Mouse (Mus musculus): ENCODE measurements around the gene 4930404N11Rik. TPM values are rescaled to one million over a fixed set of nuclear protein-coding genes. Genes with fewer than 3 reads are reported as not detected.

The 4930404N11Rik gene
- polyA plus RNA-seq, 1 experiment from 2014 or later, result 0.86 TPM

DNA sequence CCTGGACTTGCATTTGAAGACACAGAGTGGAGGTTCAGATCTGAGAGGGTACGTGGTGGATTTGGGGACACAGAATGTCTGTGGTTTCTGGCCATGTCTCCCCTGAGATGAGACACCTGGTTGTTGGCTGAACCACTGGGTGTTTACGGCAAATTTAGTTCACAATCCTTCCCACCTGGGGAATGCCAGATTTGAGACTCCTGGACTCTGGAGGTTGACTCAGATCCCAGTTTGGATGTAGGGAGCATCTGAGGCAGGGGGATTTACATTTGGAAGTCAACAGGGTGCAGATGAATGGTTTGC is 11.7 kb upstream of the 4930404N11Rik start:
- H3K36me3 ChIP-seq (ENCODE audit: control insufficient read depth, insufficient read depth), result 0 out of 2 replicates have a peak, but pooled peaks cover 2% of the 10 kb centered on the region
- no peaks in the 10 kb centered on the region for H3K9me3 ChIP-seq (ENCODE audit: control insufficient read depth, low read length)
- H3K4me1 ChIP-seq (replicated peaks; ENCODE audit: control insufficient read depth, insufficient read depth, low read length), result peaks cover 24% of the 10 kb centered on the region
- no peak for ATAC-seq
- 49% methylated on average over 2 of the region's 2 CpGs for WGBS
- peak overlapping the region; percentile 88 for H3K9ac ChIP-seq (replicated peaks; ENCODE audit: low read depth, low read length)
- H3K27ac ChIP-seq (ENCODE audit: low read length), result no peak overlapping the region
- peak overlapping the region; percentile 78 for H3K4me3 ChIP-seq (replicated peaks; ENCODE audit: low read length)
- peak overlapping the region; percentile 89 for H3K4me2 ChIP-seq (ENCODE audit: low read length)
- no peaks in the 10 kb centered on the region for H3K27me3 ChIP-seq (replicated peaks; ENCODE audit: control insufficient read depth, insufficient read depth, low read length)

DNA sequence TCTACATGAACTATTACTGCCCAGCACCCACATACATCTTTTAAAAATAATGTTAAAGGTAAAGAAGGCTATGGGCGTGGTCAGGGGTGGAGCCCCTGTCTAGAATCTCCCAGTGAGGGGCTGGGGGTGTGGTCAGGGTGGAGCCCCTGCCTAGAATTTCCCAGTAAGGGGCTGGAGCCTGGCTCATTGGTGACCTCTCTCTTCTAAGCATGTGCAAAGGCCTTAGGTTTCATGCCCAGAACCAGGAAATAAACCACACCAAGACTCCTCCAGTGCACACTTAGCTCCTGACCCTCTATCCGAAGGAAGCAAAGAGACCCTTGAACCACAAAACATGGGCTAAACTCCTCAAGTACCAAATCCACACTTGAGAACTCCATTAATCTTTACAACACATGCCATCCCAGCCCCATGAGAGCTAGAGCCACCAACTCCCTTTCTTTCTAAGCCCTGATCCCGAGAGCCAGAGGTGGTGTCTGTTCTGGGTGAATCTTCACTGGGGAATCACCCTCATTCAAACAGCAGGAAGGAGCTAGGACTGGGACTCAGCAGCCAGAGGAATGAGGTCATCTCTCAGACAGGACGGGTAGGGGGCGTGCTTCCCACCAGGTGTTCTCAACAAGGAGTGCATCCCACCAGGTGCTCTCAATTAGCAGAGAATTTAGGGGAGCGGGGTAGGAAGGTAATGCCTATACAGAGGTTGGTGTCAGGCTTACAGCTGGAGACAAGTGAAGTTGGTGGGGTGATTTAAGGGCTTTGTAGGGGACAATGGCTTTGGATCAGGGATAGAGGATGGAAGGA is 11.1 kb upstream of the 4930404N11Rik start:
- H3K4me2 ChIP-seq (ENCODE audit: low read length), result peak overlapping the region; percentile 89
- 0 out of 2 replicates have a peak, but pooled peaks cover 2% of the 10 kb centered on the region for H3K36me3 ChIP-seq (ENCODE audit: control insufficient read depth, insufficient read depth)
- H3K4me3 ChIP-seq (replicated peaks; ENCODE audit: low read length), result peak overlapping the region; percentile 78
- H3K4me1 ChIP-seq (replicated peaks; ENCODE audit: control insufficient read depth, insufficient read depth, low read length), result peaks cover 24% of the 10 kb centered on the region
- peak overlapping the region; percentile 88 for H3K9ac ChIP-seq (replicated peaks; ENCODE audit: low read depth, low read length)
- WGBS, result 38% methylated on average over 6 of the region's 6 CpGs
- H3K27ac ChIP-seq (ENCODE audit: low read length), result no peak overlapping the region
- ATAC-seq, result no peak
- no peaks in the 10 kb centered on the region for H3K27me3 ChIP-seq (replicated peaks; ENCODE audit: control insufficient read depth, insufficient read depth, low read length)
- no peaks in the 10 kb centered on the region for H3K9me3 ChIP-seq (ENCODE audit: control insufficient read depth, low read length)

DNA sequence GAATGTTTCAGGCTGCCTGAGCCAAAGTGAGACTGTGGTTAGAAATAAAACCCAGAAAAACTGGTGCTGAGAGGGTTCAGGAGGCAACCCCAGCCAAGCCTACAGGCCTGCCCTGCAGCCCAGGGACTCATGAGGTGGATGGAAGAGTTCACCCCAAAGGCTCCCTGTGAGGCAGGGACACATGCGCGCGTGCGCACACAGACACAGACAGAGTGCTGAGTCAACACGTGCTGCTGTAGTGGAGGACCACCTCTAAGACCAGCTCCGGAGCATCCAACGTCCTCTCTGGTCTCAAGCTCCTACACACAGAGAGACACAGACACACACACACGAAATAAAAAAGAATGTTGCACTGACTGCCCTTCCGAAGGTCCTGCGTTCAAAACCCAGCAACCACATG is 9.7 kb upstream of the 4930404N11Rik start:
- no peak overlapping the region for H3K4me3 ChIP-seq (replicated peaks; ENCODE audit: low read length)
- 89% methylated on average over 10 of the region's 10 CpGs for WGBS
- peaks cover 24% of the 10 kb centered on the region for H3K4me1 ChIP-seq (replicated peaks; ENCODE audit: control insufficient read depth, insufficient read depth, low read length)
- H3K27me3 ChIP-seq (replicated peaks; ENCODE audit: control insufficient read depth, insufficient read depth, low read length), result no peaks in the 10 kb centered on the region
- H3K9me3 ChIP-seq (ENCODE audit: control insufficient read depth, low read length), result no peaks in the 10 kb centered on the region
- no peak for ATAC-seq
- H3K27ac ChIP-seq (ENCODE audit: low read length), result no peak overlapping the region
- H3K36me3 ChIP-seq (ENCODE audit: control insufficient read depth, insufficient read depth), result peaks cover 6% of the 10 kb centered on the region; the same call in 1 of the 2 replicates
- H3K4me2 ChIP-seq (ENCODE audit: low read length), result no peak overlapping the region
- no peak overlapping the region for H3K9ac ChIP-seq (replicated peaks; ENCODE audit: low read depth, low read length)

DNA sequence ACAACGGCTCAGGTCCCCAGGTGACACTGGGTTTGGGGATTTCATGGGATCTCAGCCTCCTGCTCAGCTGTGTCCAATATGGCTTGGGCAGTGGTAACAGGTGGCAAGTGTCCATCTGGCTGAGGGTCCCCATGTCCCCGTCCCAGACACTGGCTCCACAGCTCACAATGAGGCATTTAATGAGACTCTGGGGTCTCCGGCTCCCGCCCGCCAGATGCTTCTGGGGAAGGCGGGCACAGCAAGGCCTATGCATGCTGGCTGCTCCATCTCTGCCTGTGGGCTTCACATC is 1.5 kb upstream of the 4930404N11Rik start:
- peaks cover 31% of the 10 kb centered on the region for H3K36me3 ChIP-seq (ENCODE audit: control insufficient read depth, insufficient read depth)
- no peak overlapping the region for H3K4me2 ChIP-seq (ENCODE audit: low read length)
- H3K4me3 ChIP-seq (replicated peaks; ENCODE audit: low read length), result no peak overlapping the region
- no peaks in the 10 kb centered on the region for H3K9me3 ChIP-seq (ENCODE audit: control insufficient read depth, low read length)
- peaks cover 12% of the 10 kb centered on the region for H3K27me3 ChIP-seq (replicated peaks; ENCODE audit: control insufficient read depth, insufficient read depth, low read length)
- no peak overlapping the region for H3K9ac ChIP-seq (replicated peaks; ENCODE audit: low read depth, low read length)
- H3K4me1 ChIP-seq (replicated peaks; ENCODE audit: control insufficient read depth, insufficient read depth, low read length), result peaks cover 16% of the 10 kb centered on the region
- no peak overlapping the region for H3K27ac ChIP-seq (ENCODE audit: low read length)
- 72% methylated on average over 6 of the region's 6 CpGs for WGBS
- no peak for ATAC-seq

DNA sequence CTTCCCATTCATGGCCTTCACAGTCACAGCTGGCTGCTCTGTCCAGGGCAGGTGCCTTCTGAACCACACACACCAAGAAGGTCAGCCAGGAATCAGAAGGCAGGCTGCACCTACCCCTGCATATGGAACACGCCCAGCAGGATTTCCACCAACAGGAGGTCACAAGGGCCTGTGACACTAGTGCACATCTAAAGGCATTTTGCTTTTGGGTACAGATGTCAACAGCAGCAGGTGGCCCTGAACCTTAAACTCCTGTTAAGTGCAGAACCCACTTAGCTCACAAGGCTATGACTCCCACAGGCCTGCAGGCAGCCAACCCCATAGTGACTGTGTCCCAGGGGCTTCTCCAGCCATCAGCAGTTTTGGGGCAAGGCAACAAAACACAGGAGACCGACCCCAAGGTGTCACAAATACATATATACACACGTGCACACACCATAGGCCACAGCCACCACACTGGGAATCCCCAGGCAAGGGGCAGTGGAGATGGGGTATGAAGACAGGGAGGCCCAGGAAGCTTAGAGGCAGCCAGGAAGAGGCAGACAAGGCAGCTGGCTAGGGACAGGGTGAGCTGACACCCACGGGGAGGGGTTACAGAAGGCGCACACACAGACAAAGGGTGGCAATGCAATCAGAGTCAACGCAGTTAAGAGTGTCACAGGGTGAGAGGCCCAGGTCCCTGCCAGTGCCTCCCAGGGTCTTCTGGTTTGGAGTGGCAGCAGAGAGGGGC is 1.0 kb upstream of the 4930404N11Rik start:
- Histone ChIP-seq H3K9me3 (ENCODE audit: control insufficient read depth, low read length) (no peaks in the 10 kb centered on the region), H3K9ac (replicated peaks; ENCODE audit: low read depth, low read length) (no peak overlapping the region), H3K27ac (ENCODE audit: low read length) (no peak overlapping the region), H3K36me3 (ENCODE audit: control insufficient read depth, insufficient read depth) (peaks cover 31% of the 10 kb centered on the region), H3K4me1 (replicated peaks; ENCODE audit: control insufficient read depth, insufficient read depth, low read length) (peaks cover 16% of the 10 kb centered on the region), H3K4me2 (ENCODE audit: low read length) (no peak overlapping the region), H3K27me3 (replicated peaks; ENCODE audit: control insufficient read depth, insufficient read depth, low read length) (peaks cover 12% of the 10 kb centered on the region), H3K4me3 (replicated peaks; ENCODE audit: low read length) (no peak overlapping the region)
- ATAC-seq, result 0 out of 2 replicates have a peak, but pooled peaks have one; percentile 2
- 87% methylated on average over 6 of the region's 6 CpGs for WGBS

DNA sequence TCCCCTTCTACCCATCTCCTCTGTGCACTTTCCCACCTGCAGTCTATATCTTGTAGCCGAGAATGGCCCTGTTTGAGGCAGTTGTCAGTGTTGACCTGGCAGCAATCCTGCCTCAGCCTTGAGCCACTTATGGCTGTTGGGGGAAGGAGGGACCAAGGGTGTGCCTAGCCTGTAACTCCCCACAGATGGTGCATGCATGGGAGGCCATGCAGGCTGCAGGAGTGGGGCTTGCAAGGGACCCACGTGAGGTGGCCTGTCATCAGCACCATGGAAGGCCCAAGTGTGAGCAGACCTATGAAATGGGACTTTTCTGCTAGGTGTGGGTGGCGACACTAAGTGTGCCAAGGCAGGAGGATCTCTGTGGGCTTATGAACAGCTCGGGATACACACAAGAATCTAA is 543 bp downstream of the 4930404N11Rik start:
- Histone ChIP-seq H3K27ac (ENCODE audit: low read length) (no peak overlapping the region), H3K9me3 (ENCODE audit: control insufficient read depth, low read length) (no peaks in the 10 kb centered on the region), H3K4me1 (replicated peaks; ENCODE audit: control insufficient read depth, insufficient read depth, low read length) (peaks cover 16% of the 10 kb centered on the region), H3K27me3 (replicated peaks; ENCODE audit: control insufficient read depth, insufficient read depth, low read length) (peaks cover 12% of the 10 kb centered on the region), H3K9ac (replicated peaks; ENCODE audit: low read depth, low read length) (no peak overlapping the region), H3K36me3 (ENCODE audit: control insufficient read depth, insufficient read depth) (peaks cover 26% of the 10 kb centered on the region), H3K4me2 (ENCODE audit: low read length) (no peak overlapping the region), H3K4me3 (replicated peaks; ENCODE audit: low read length) (no peak overlapping the region)
- WGBS, result 30% methylated on average over 4 of the region's 4 CpGs
- ATAC-seq, result 0 out of 2 replicates have a peak, but pooled peaks have one; percentile 10

DNA sequence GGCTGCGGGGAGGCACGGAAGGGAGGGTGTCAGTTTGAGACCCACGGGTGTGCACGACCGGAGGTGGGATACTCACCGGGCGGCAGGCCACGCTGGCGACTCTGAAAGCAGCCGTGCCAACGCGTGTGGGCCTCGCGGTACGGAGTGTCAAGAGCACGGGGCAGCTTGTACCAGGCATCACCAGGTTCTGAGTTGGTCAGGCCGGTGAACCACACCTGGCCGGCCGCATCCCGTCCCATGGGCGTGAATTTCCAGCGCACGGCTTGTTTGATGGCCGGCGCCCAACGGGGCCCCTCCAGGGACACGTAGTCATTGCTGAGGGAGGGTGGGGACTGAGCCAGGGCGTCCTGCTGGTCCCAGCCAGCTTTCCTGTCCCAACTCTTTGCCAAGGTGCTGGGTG is 950 bp downstream of the 4930404N11Rik start:
- Histone ChIP-seq H3K4me3 (replicated peaks; ENCODE audit: low read length) (peak overlapping the region; percentile 24), H3K9me3 (ENCODE audit: control insufficient read depth, low read length) (no peaks in the 10 kb centered on the region), H3K4me1 (replicated peaks; ENCODE audit: control insufficient read depth, insufficient read depth, low read length) (peaks cover 16% of the 10 kb centered on the region), H3K27ac (ENCODE audit: low read length) (no peak overlapping the region), H3K27me3 (replicated peaks; ENCODE audit: control insufficient read depth, insufficient read depth, low read length) (peaks cover 12% of the 10 kb centered on the region), H3K36me3 (ENCODE audit: control insufficient read depth, insufficient read depth) (peaks cover 25% of the 10 kb centered on the region), H3K9ac (replicated peaks; ENCODE audit: low read depth, low read length) (peak overlapping the region; percentile 24), H3K4me2 (ENCODE audit: low read length) (peak overlapping the region; percentile 49)
- ATAC-seq, result peak; percentile 11; the same call in 1 of the 2 replicates
- WGBS, result 7% methylated on average over 28 of the region's 28 CpGs

DNA sequence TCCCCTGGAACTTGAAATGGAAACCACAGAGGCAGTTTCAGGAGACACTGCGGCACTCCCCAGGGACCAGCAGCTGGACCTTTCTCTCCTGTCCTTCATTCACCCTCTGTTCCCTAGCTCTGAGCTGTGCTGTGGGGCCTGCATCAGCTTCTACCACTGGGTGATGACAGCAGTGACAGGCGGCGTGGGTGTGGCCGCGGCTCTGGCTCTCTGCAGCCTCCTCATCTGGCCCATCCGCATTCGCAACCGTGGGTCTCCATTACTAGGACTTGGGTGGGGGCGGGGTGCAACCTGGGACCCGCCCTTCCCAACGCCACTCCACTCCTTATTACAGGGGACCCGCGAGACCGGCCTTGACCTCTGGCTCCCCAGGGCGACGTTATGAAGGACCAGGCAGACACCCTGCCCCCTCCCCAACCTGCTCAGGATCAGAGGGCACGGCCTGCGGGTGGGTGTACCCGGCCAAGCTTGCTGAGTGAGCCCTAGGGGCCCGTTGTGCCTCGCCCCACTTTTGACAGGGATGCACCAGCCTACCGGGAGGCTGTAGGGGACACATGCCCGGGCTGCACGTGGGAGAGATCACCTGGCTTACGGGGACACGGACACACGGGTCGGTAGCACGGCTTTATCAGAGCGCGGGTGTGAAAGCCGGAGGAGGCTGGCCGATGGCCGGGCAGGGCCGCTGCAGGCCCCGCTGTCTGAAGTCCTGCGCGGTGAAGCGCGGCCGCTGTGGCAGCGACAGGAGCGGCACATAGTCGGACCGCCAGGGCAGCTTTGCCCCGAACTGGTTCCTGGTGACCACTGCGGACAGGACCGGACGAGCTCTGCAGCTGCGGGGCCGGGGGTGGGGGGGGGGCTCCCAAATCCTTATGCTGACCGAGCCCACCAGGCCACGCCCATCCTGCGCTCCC is 1.9 kb downstream of the 4930404N11Rik start:
- Histone ChIP-seq H3K9ac (replicated peaks; ENCODE audit: low read depth, low read length) (peak overlapping the region; percentile 24; the same call in 1 of the 2 replicates), H3K9me3 (ENCODE audit: control insufficient read depth, low read length) (no peaks in the 10 kb centered on the region), H3K27me3 (replicated peaks; ENCODE audit: control insufficient read depth, insufficient read depth, low read length) (peaks cover 12% of the 10 kb centered on the region), H3K4me2 (ENCODE audit: low read length) (peak overlapping the region; percentile 49), H3K4me1 (replicated peaks; ENCODE audit: control insufficient read depth, insufficient read depth, low read length) (peaks cover 18% of the 10 kb centered on the region), H3K4me3 (replicated peaks; ENCODE audit: low read length) (peak overlapping the region; percentile 24), H3K36me3 (ENCODE audit: control insufficient read depth, insufficient read depth) (peaks cover 15% of the 10 kb centered on the region), H3K27ac (ENCODE audit: low read length) (no peak overlapping the region)
- ATAC-seq, result no peak
- WGBS, result 13% methylated on average over 53 of the region's 54 CpGs

Measured in forebrain, embryonic 16.5 days (tissue).